Mouse (Mus musculus) liver, postnatal 0 days (tissue): ENCODE results near the gene Pradc1. TPM values are rescaled to one million over a fixed set of nuclear protein-coding genes. Genes with fewer than 3 reads are reported as not detected.
A peak's percentile ranks its signal among the peaks of the same experiment; 100 is the strongest.

Experiments used
- ATAC-seq: fragments of 200-750 bp; cut with Nextera tagmentation; 2 replicates; pipeline ENCODE4 v1.8.0; 2017; ENCODE audit warnings: mild to moderate bottlenecking, moderate library complexity
- DNase-seq: peaks from one replicate; pipeline ENCODE4 v3.0.0-alpha.2; 2016
- H3K27ac ChIP-seq: fragments of 300-500 bp; sonication (generic); 2 replicates; pipeline ENCODE4 v1.5.1; 2014; ENCODE audit warnings: antibody characterized with exemption, moderate library complexity, mild to moderate bottlenecking, low read depth
- H3K27me3 ChIP-seq: fragments of 300-500 bp; sonication (generic); 2 replicates; pipeline ENCODE4 v1.6.1; 2014; ENCODE audit warnings: low read length, control low read depth, mixed read lengths; ENCODE audit not compliant: insufficient read depth
- H3K36me3 ChIP-seq: fragments of 300-500 bp; sonication (generic); replicated peaks from 2 replicates; pipeline ENCODE4 v1.6.1; 2014; ENCODE audit warnings: mild to moderate bottlenecking, control low read depth, low read length, moderate library complexity, mixed read lengths; ENCODE audit not compliant: insufficient read depth
- H3K4me1 ChIP-seq: fragments of 300-500 bp; sonication (generic); 2 replicates; pipeline ENCODE4 v1.6.1; 2014; ENCODE audit warnings: antibody characterized with exemption, mild to moderate bottlenecking, control low read depth; ENCODE audit not compliant: insufficient read depth
- H3K4me2 ChIP-seq: fragments of 300-500 bp; sonication (generic); 2 replicates; pipeline ENCODE4 v1.6.1; 2014; ENCODE audit warnings: low read depth, mild to moderate bottlenecking, low read length, moderate library complexity, mixed read lengths
- H3K4me3 ChIP-seq: fragments of 300-500 bp; sonication (generic); 2 replicates; pipeline ENCODE4 v1.5.1; 2014; ENCODE audit warnings: low read depth, low read length
- H3K9ac ChIP-seq: fragments of 300-500 bp; sonication (generic); replicated peaks from 2 replicates; pipeline ENCODE4 v1.6.1; 2014; ENCODE audit warnings: mild to moderate bottlenecking, moderate library complexity
- H3K9me3 ChIP-seq: fragments of 300-500 bp; sonication (generic); 2 replicates; pipeline ENCODE4 v1.6.1; 2016; ENCODE audit warnings: mild to moderate bottlenecking, control low read depth, low read length, mixed read lengths
- CTCF ChIP-seq: sonication (generic); IDR thresholded peaks from 2 replicates; pipeline ENCODE4 v1.5.1; 2016; ENCODE audit warnings: antibody characterized with exemption, low read depth
- EP300 ChIP-seq: IDR thresholded peaks from 2 replicates; pipeline ENCODE4 v1.6.1; 2016; ENCODE audit warnings: antibody characterized with exemption, low read depth, mild to moderate bottlenecking
- WGBS: fragments of 180-500 bp; shearing (Covaris S2); extraction: QIAGEN DNeasy Blood & Tissue Kit; methylation state at CpG from one replicate; pipeline ENCODE4 v1.1.7; 2014; ENCODE audit not compliant: insufficient replicate concordance; 5-methylcytosine and 5-hydroxymethylcytosine counted together
- polyA plus RNA-seq: library from polyadenylated mRNA; unstranded; fragments of >200 nt; fragmentation: Nextera tagmentation; extraction: Ambion mirVana; gene quantifications from 2 replicates; pipeline ENCODE4 v1.2.1, GENCODE M21; 2015

Gene Pradc1
- polyA plus RNA-seq, 1 experiment from 2014 or later, result 17.2 TPM

- H3K27ac ChIP-seq, result no peak overlapping the region
- no peaks in the 10 kb centered on the region for H3K9me3 ChIP-seq
- no peak overlapping the region for H3K9ac ChIP-seq
- ATAC-seq (no peak), DNase-seq (no peak)
- peaks cover 5% of the 10 kb centered on the region for H3K27me3 ChIP-seq
- 52% methylated on average over 3 of the region's 3 CpGs for WGBS
- H3K4me3 ChIP-seq, result no peak overlapping the region
- H3K36me3 ChIP-seq, result no peaks in the 10 kb centered on the region
- H3K4me1 ChIP-seq, result no peaks in the 10 kb centered on the region
- TF ChIP-seq EP300, result no peak
- no peak for TF ChIP-seq CTCF
- no peak overlapping the region for H3K4me2 ChIP-seq
Observed at GRCm38 (mm10) chr6:85489717-85490116, 37.9 kb upstream of the Pradc1 start.

- ATAC-seq (no peak), DNase-seq (no peak)
- H3K9ac ChIP-seq, result no peak overlapping the region
- TF ChIP-seq EP300 (no peak), CTCF (no peak)
- peaks cover 17% of the 10 kb centered on the region for H3K27me3 ChIP-seq
- no peak overlapping the region for H3K4me3 ChIP-seq
- no peak overlapping the region for H3K27ac ChIP-seq
- WGBS, result 74% methylated on average over 4 of the region's 4 CpGs
- no peaks in the 10 kb centered on the region for H3K9me3 ChIP-seq
- H3K4me1 ChIP-seq, result no peaks in the 10 kb centered on the region
- H3K36me3 ChIP-seq, result no peaks in the 10 kb centered on the region
- no peak overlapping the region for H3K4me2 ChIP-seq
Observed at GRCm38 (mm10) chr6:85488510-85488909, 36.7 kb upstream of the Pradc1 start.

GRCm38 (mm10) chr6:85485738-85486137 lies 34.0 kb upstream of the Pradc1 start:
- ATAC-seq (no peak), DNase-seq (no peak)
- WGBS, result 67% methylated on average over 2 of the region's 2 CpGs
- Histone ChIP-seq H3K27me3 (peaks cover 20% of the 10 kb centered on the region), H3K9ac (no peak overlapping the region), H3K4me3 (no peak overlapping the region), H3K36me3 (no peaks in the 10 kb centered on the region), H3K4me2 (no peak overlapping the region), H3K4me1 (no peaks in the 10 kb centered on the region), H3K9me3 (no peaks in the 10 kb centered on the region), H3K27ac (no peak overlapping the region)
- TF ChIP-seq EP300 (no peak), CTCF (no peak)

DNA sequence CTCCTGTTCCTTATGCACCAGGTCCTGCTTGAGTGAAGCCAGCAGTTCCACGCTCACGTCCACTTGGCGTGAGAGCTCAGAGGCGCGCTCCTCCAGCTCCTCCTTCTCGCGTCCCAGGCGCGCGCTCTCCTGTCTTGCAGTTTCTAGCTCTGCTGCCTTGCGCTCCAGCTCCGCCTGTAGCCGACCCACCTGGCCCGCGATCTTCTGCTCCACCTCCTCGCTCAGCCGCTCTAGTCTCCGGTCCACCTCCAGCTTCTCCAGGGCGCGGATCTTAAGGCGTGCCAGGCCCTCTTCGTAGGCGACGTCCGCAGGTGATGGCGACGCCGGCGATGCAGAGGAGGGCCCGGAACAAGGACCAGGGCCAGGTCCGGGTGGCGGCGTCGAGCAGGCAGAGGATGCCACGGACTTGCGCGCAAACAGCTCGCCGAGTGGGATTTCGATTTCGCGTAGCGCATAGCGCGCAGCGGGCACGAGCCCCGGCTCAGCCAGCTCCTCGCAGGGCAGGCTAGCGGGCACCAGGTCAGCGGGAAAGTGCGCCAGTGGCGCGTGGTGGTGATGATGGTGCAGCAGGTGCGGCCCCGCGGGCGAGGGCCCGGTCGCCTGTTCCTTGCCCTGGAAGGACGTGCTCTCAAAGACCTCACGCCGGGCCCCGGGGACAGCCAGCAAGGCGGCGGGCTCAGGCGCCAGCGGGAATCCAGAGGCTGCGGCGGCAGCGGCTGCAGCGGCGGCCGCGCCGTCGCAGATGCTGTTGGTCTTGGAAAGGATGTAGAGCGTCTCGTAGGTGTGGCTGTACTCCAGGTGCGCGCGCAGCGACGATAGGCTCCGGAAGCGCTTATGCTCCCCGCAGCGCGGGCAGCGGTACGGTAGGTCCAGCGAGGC lies 32.3 kb upstream of the Pradc1 start:
- ATAC-seq, result no peak
- WGBS, result 6% methylated on average over 78 of the region's 92 CpGs

GRCm38 (mm10) chr6:85480685-85481084 lies 28.9 kb upstream of the Pradc1 start:
- Histone ChIP-seq H3K4me2 (no peak overlapping the region), H3K9ac (no peak overlapping the region), H3K4me1 (no peaks in the 10 kb centered on the region), H3K9me3 (no peaks in the 10 kb centered on the region), H3K27ac (no peak overlapping the region), H3K36me3 (no peaks in the 10 kb centered on the region), H3K4me3 (no peak overlapping the region), H3K27me3 (peaks cover 20% of the 10 kb centered on the region)
- no peak for TF ChIP-seq EP300
- no peak for TF ChIP-seq CTCF
- ATAC-seq (no peak), DNase-seq (no peak)
- WGBS, result 70% methylated on average over 13 of the region's 16 CpGs

More for the DNA sequence above, 32.3 kb upstream of the Pradc1 start:
- peak; percentile 14 for DNase-seq
- H3K36me3 ChIP-seq, result no peaks in the 10 kb centered on the region
- no peak overlapping the region for H3K27ac ChIP-seq
- H3K4me1 ChIP-seq, result no peaks in the 10 kb centered on the region
- H3K9me3 ChIP-seq, result no peaks in the 10 kb centered on the region
- no peak overlapping the region for H3K4me3 ChIP-seq
- TF ChIP-seq EP300 (no peak), CTCF (no peak)
- H3K27me3 ChIP-seq, result peaks cover 20% of the 10 kb centered on the region
- H3K4me2 ChIP-seq, result no peak overlapping the region
- no peak overlapping the region for H3K9ac ChIP-seq

GRCm38 (mm10) chr6:85479979-85480378 lies 28.2 kb upstream of the Pradc1 start:
- Histone ChIP-seq H3K27ac (no peak overlapping the region), H3K4me1 (no peaks in the 10 kb centered on the region), H3K9ac (no peak overlapping the region), H3K4me2 (no peak overlapping the region), H3K9me3 (no peaks in the 10 kb centered on the region), H3K27me3 (peaks cover 17% of the 10 kb centered on the region), H3K4me3 (no peak overlapping the region), H3K36me3 (no peaks in the 10 kb centered on the region)
- 77% methylated on average over 5 of the region's 5 CpGs for WGBS
- no peak for DNase-seq
- no peak for TF ChIP-seq EP300
- TF ChIP-seq CTCF, result no peak
- ATAC-seq, result no peak
